In the genomic region with DNA sequence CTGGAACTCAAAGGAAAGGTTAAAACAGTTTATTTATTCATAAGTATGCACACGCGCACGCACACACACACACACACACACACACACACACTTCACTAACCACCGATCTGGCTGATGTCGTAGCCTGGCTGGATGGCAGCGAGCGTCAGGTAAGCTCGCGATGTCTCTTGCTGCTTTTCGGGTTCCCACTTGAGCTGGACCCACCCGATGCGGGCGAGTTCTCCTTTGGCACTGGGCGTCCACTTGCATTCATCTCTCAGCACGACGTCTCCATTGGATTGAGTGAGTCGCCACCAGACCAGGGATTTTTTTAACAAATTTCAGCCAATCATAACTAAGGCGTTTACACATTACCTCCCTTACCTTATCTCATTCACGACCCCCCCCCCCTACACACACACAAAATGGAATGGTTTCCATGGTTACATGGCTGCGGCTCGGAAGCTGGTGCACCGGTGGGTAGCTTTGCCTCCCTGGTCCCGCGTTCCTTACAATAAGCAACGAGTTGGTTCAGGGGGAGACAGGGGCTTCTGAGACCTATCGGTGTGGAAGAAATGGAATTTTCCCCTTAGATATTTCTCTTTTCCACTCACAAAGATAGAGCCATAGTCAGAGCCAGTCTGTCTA, we compare ENCODE assay signal across 1 mouse cellular context.
TF ChIP-seq lines count a peak whose summit lies in the region.

No protein-coding gene starts in this region.

TF ChIP-seq in myocyte, 11 proteins besides CTCF, POLR2A, EP300 and RAD21:
- no peak for TF ChIP-seq TCF3 (IDR thresholded peaks at IDR 0.05; ENCODE audit: insufficient read length, low read depth)
- TF ChIP-seq POLR2AphosphoS2 (IDR thresholded peaks at IDR 0.05; ENCODE audit: insufficient read length, low read depth): peak; percentile 25
